Mouse (Mus musculus): ENCODE measurements around the gene Jade1. TPM values are rescaled to one million over a fixed set of nuclear protein-coding genes. Genes with fewer than 3 reads are reported as not detected.

Gene Jade1
- total and polyA plus RNA-seq, 3 experiments: 9.6 to 11.0 (median 10.7) TPM

DNA sequence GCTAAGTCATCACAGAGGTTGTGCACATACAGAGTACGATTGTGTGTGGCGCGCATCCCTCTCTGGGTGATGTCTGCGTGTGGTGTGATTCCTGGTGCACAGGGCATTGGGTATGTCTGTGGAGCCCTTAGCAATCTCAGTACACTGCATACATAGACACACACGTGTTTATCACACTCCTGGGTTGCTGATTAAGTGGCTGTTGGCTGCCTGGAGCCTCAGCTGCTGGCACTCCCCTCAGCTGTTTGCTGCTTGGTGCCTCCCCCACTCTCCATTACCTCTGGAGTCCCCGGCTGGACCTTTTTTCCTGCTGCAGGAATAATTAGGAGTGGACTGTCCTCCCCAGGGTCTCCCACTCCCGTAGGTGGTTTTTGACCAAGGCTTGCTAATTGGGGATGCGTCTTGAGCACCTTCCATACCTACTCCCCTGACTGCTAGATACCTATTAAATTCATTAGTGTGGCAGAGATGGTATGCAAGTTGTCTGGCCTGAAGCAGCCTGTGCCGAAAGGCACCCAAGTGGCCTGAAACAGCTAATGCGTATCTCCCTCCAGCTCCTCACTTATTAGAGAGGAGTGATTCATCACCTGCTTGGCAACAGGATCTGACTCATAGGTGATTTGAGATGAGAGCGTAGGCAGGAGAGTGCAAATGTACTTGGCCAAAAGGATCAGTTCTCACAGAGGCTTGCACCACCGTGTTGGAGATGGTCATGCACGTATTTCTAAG lies 50.2 kb downstream of the Jade1 start:
- Histone ChIP-seq H3K79me2 (replicated peaks; ENCODE audit: control insufficient read depth, extremely low read depth, insufficient read depth, poor library complexity, severe bottlenecking) (no peaks in the 10 kb centered on the region), H3K27ac (ENCODE audit: insufficient read depth, low read depth) (no peak overlapping the region), H3K9me3 (replicated peaks; ENCODE audit: low read length) (no peaks in the 10 kb centered on the region), H3K4me2 (ENCODE audit: insufficient read depth, low read depth, poor library complexity, severe bottlenecking) (no peak overlapping the region), H3K9ac (ENCODE audit: insufficient read depth, low read depth) (no peak overlapping the region), H3K4me3 (replicated peaks in 1 of 3; ENCODE audit: low read depth in 2 of 3, low read length in 2 of 3, poor library complexity in 1 of 3) (no peak overlapping the region), H3K36me3 (replicated peaks in 1 of 2; ENCODE audit: control insufficient read depth in 1 of 2, insufficient read depth in 1 of 2, low read length in 1 of 2) (peaks cover 40 to 92% of the 10 kb centered on the region in 2 experiments), H3K4me1 (ENCODE audit: control insufficient read depth in 1 of 2, insufficient read depth in 2 of 2) (no peaks in the 10 kb centered on the region), H3K27me3 (replicated peaks) (no peaks in the 10 kb centered on the region)
- in situ Hi-C loops (cut with MboI; ENCODE audit: low pct_ligation_motif_present, low pct_unique_long_range_greater_than_20kb, low sequenced_read_pairs): no loop called here
- dilution Hi-C loops (cut with MboI; ENCODE audit: extremely low pct_ligation_motif_present, extremely low pct_unique_long_range_greater_than_20kb, low sequenced_read_pairs): no loop called here
- TF ChIP-seq KAT2A (IDR thresholded peaks at IDR 0.05; ENCODE audit: insufficient replicate concordance, low read length): no peak
- no peak for TF ChIP-seq USF2 (conservative IDR thresholded peaks at IDR 0.05; ENCODE audit: low read depth, low read length)
- TF ChIP-seq PAX5 (IDR thresholded peaks at IDR 0.05; ENCODE audit: low read length): no peak
- no peak for TF ChIP-seq MEF2A (IDR thresholded peaks at IDR 0.05; ENCODE audit: borderline replicate concordance, low read depth, low read length)
- TF ChIP-seq HCFC1 (IDR thresholded peaks at IDR 0.05; ENCODE audit: low read depth, low read length): no peak
- TF ChIP-seq MYC (IDR thresholded peaks at IDR 0.05; ENCODE audit: low read depth, low read length): no peak
- TF ChIP-seq NRF1 (IDR thresholded peaks at IDR 0.05; ENCODE audit: low read depth, low read length): no peak
- DNase-seq (ENCODE audit: extremely low read depth): no peak

DNA sequence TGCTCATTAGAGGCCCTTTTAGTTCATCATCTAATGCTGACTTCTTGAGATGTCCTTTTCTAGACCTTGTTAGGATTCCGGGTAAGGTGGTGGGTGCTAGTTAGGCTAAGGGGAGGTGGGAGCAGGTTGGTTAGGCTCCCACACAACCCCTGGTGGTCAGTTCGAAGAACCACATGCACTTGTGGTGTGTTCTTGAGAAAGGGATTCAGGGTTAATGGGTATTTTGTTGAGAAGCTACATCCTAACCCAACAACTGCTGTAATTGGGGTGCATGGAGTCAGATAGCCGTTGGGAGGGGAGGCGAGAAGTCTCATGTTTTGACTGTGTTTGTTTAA lies 50.8 kb downstream of the Jade1 start:
- H3K36me3 ChIP-seq (replicated peaks in 1 of 2; ENCODE audit: control insufficient read depth in 1 of 2, insufficient read depth in 1 of 2, low read length in 1 of 2): peaks cover 41 to 92% of the 10 kb centered on the region in 2 experiments
- in situ Hi-C loops (cut with MboI; ENCODE audit: low pct_ligation_motif_present, low pct_unique_long_range_greater_than_20kb, low sequenced_read_pairs): no loop called here
- H3K4me2 ChIP-seq (ENCODE audit: insufficient read depth, low read depth, poor library complexity, severe bottlenecking): no peak overlapping the region
- no peak for TF ChIP-seq EP300 (IDR thresholded peaks at IDR 0.05; ENCODE audit: low read length)
- no peak for TF ChIP-seq USF1 (IDR thresholded peaks at IDR 0.05; ENCODE audit: low read depth, low read length)
- no peak for TF ChIP-seq TCF12 (IDR thresholded peaks at IDR 0.05; ENCODE audit: low read depth, low read length)
- TF ChIP-seq ETS1 (conservative IDR thresholded peaks at IDR 0.05; ENCODE audit: low read depth, low read length): no peak
- TF ChIP-seq ZC3H11A (IDR thresholded peaks at IDR 0.05; ENCODE audit: low read depth, low read length): no peak
- no peak for TF ChIP-seq USF2 (conservative IDR thresholded peaks at IDR 0.05; ENCODE audit: low read depth, low read length)
- no peak for TF ChIP-seq CHD2 (IDR thresholded peaks at IDR 0.05; ENCODE audit: low read length)
- peak; percentile 42 for TF ChIP-seq SMC3 (IDR thresholded peaks at IDR 0.05; ENCODE audit: low read depth, low read length)
- TF ChIP-seq BHLHE40 (IDR thresholded peaks at IDR 0.05; ENCODE audit: low read depth, low read length): no peak
- TF ChIP-seq JUN (IDR thresholded peaks at IDR 0.05; ENCODE audit: insufficient read depth, low read depth, low read length): no peak
- no peak for TF ChIP-seq PAX5 (IDR thresholded peaks at IDR 0.05; ENCODE audit: low read length)
- no peak for TF ChIP-seq JUND (conservative IDR thresholded peaks at IDR 0.05; ENCODE audit: low read depth, low read length)
- TF ChIP-seq GABPA (IDR thresholded peaks at IDR 0.05; ENCODE audit: insufficient replicate concordance, low read depth, low read length): no peak
- TF ChIP-seq ZKSCAN1 (IDR thresholded peaks at IDR 0.05; ENCODE audit: borderline replicate concordance, low read depth, low read length): no peak
- TF ChIP-seq KAT2A (IDR thresholded peaks at IDR 0.05; ENCODE audit: insufficient replicate concordance, low read length): no peak
- TF ChIP-seq ZNF384 (IDR thresholded peaks at IDR 0.05; ENCODE audit: low read depth, low read length): no peak
- TF ChIP-seq NRF1 (IDR thresholded peaks at IDR 0.05; ENCODE audit: low read depth, low read length): no peak
- no peak for TF ChIP-seq E2F4 (IDR thresholded peaks at IDR 0.05; ENCODE audit: insufficient replicate concordance, low read depth, low read length)
- TF ChIP-seq POLR2AphosphoS2 (IDR thresholded peaks at IDR 0.05; ENCODE audit: low read depth, low read length): no peak
- TF ChIP-seq CTCF (conservative IDR thresholded peaks at IDR 0.05 in 1 of 2, IDR thresholded peaks at IDR 0.05 in 1 of 2; ENCODE audit: low read depth in 2 of 2, low read length in 2 of 2): peak in 1 of 2 experiments; percentile 50
- TF ChIP-seq IRF4 (IDR thresholded peaks at IDR 0.05; ENCODE audit: low read depth, low read length): no peak
- no peak for TF ChIP-seq HCFC1 (IDR thresholded peaks at IDR 0.05; ENCODE audit: low read depth, low read length)
- peak; percentile 7 for TF ChIP-seq RAD21 (IDR thresholded peaks at IDR 0.05; ENCODE audit: low read depth, low read length)
- TF ChIP-seq MYC (IDR thresholded peaks at IDR 0.05; ENCODE audit: low read depth, low read length): no peak
- TF ChIP-seq MEF2A (IDR thresholded peaks at IDR 0.05; ENCODE audit: borderline replicate concordance, low read depth, low read length): no peak
- TF ChIP-seq CHD1 (IDR thresholded peaks at IDR 0.05; ENCODE audit: low read depth, low read length): no peak
- no peak overlapping the region for H3K9ac ChIP-seq (ENCODE audit: insufficient read depth, low read depth)
- H3K4me3 ChIP-seq (replicated peaks in 1 of 3; ENCODE audit: low read depth in 2 of 3, low read length in 2 of 3, poor library complexity in 1 of 3): no peak overlapping the region
- no peaks in the 10 kb centered on the region for H3K27me3 ChIP-seq (replicated peaks)
- no peaks in the 10 kb centered on the region for H3K4me1 ChIP-seq (ENCODE audit: control insufficient read depth in 1 of 2, insufficient read depth in 2 of 2)
- H3K27ac ChIP-seq (ENCODE audit: insufficient read depth, low read depth): no peak overlapping the region
- no peaks in the 10 kb centered on the region for H3K79me2 ChIP-seq (replicated peaks; ENCODE audit: control insufficient read depth, extremely low read depth, insufficient read depth, poor library complexity, severe bottlenecking)
- no peaks in the 10 kb centered on the region for H3K9me3 ChIP-seq (replicated peaks; ENCODE audit: low read length)
- dilution Hi-C loops (cut with MboI; ENCODE audit: extremely low pct_ligation_motif_present, extremely low pct_unique_long_range_greater_than_20kb, low sequenced_read_pairs): no loop called here
- no peak for DNase-seq (ENCODE audit: extremely low read depth)
